Mouse (Mus musculus) kidney, postnatal 0 days (tissue): Measurements from ENCODE around the gene Tnfaip6. TPM values are rescaled to one million over a fixed set of nuclear protein-coding genes. Genes with fewer than 3 reads are reported as not detected.
A peak's percentile ranks its signal among the peaks of the same experiment; 100 is the strongest.

ENCODE experiments used
- ATAC-seq: fragments of 200-750 bp; cut with Nextera tagmentation; replicated peaks from 2 replicates; pipeline ENCODE4 v1.8.0; 2017; ENCODE audit warnings: low read depth, moderate number of reproducible peaks, moderate TSS enrichment, moderate library complexity; ENCODE audit not compliant: low FRiP score
- DNase-seq: peaks from one replicate; pipeline ENCODE4 v3.0.0-alpha.2; 2016; ENCODE audit warnings: low spot score
- H3K27ac ChIP-seq: fragments of 300-500 bp; sonication (generic); 2 replicates; pipeline ENCODE4 v1.5.1; 2014; ENCODE audit warnings: mild to moderate bottlenecking
- H3K27me3 ChIP-seq: fragments of 300-500 bp; sonication (generic); 2 replicates; pipeline ENCODE4 v1.6.1; 2014; ENCODE audit warnings: low read length, mixed read lengths; ENCODE audit not compliant: insufficient read depth
- H3K36me3 ChIP-seq: fragments of 300-500 bp; sonication (generic); 2 replicates; pipeline ENCODE4 v1.6.1; 2014; ENCODE audit warnings: low read length, mixed read lengths; ENCODE audit not compliant: insufficient read depth
- H3K4me1 ChIP-seq: fragments of 300-500 bp; sonication (generic); replicated peaks from 2 replicates; pipeline ENCODE4 v1.6.1; 2014; ENCODE audit warnings: antibody characterized with exemption, low read length, mixed read lengths; ENCODE audit not compliant: insufficient read depth
- H3K4me2 ChIP-seq: fragments of 300-500 bp; sonication (generic); 2 replicates; pipeline ENCODE4 v1.6.1; 2014; ENCODE audit warnings: mild to moderate bottlenecking, low read length, moderate library complexity, mixed read lengths
- H3K4me3 ChIP-seq: fragments of 300-500 bp; sonication (generic); replicated peaks from 2 replicates; pipeline ENCODE4 v1.5.1; 2014; ENCODE audit warnings: low read depth, low read length
- H3K9ac ChIP-seq: fragments of 300-500 bp; sonication (generic); 2 replicates; pipeline ENCODE4 v1.6.1; 2014; ENCODE audit warnings: low read depth, low read length
- H3K9me3 ChIP-seq: fragments of 300-500 bp; sonication (generic); replicated peaks from 2 replicates; pipeline ENCODE4 v1.6.1; 2016; ENCODE audit warnings: low read length, inconsistent platforms, mixed read lengths
- CTCF ChIP-seq: IDR thresholded peaks from 2 replicates; pipeline ENCODE4 v1.5.1; 2016; ENCODE audit warnings: antibody characterized with exemption, low read depth, mild to moderate bottlenecking, moderate library complexity
- WGBS: fragments of 180-500 bp; shearing (Covaris S2); extraction: QIAGEN DNeasy Blood & Tissue Kit; methylation state at CpG from one replicate; pipeline ENCODE4 v1.1.7; 2014; 5-methylcytosine and 5-hydroxymethylcytosine counted together
- polyA plus RNA-seq: library from polyadenylated mRNA; unstranded; fragments of >200 nt; fragmentation: Nextera tagmentation; extraction: Ambion mirVana; gene quantifications from 2 replicates; pipeline ENCODE4 v1.2.1, GENCODE M21; 2015

The Tnfaip6 gene
- polyA plus RNA-seq, 1 experiment from 2014 or later = 9.0 TPM

DNA sequence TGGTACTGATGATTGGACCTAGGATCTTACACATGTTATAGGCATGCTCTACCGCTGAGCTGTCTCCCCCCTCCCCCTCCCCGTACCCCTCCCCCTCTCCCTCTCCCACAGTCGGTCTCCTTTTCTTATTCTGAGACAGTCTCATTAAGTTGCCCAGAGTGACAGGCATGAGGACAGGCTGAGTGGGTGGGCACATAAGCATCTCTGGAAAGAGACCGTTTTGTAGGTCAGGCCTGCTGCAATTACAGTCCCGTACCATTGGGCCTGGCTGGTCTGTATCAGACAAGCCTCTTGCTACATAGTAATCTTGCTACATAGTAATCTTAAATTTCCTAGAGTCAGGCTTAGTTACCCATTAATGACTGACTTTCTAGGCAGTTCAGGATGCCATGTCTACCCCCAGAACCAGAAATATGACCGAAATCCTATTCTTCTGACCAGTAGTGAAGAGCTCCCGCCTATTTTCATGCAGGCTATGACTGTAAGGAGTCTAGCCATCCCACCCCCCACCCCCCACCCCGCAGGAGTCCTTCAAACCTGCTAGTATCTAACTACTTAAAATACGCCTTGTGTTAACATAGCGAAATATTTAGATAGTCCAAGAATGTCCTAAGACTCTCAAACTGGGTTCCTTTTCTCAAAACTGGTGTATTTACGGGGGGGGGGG, 747 bp upstream of the Tnfaip6 start:
- TF ChIP-seq CTCF = no peak
- no peaks in the 10 kb centered on the region for H3K27me3 ChIP-seq
- H3K4me2 ChIP-seq = peak overlapping the region; percentile 71
- no peaks in the 10 kb centered on the region for H3K36me3 ChIP-seq
- DNase-seq (peak; percentile 19), ATAC-seq (0 out of 2 replicates have a peak, but pooled peaks have one; percentile 23)
- 0 out of 2 replicates have a peak overlapping the region, but pooled peaks have one; percentile 45 for H3K4me3 ChIP-seq
- 45% methylated on average over 10 of the region's 11 CpGs for WGBS
- no peaks in the 10 kb centered on the region for H3K4me1 ChIP-seq
- no peak overlapping the region for H3K27ac ChIP-seq
- no peaks in the 10 kb centered on the region for H3K9me3 ChIP-seq
- H3K9ac ChIP-seq = no peak overlapping the region

- no peaks in the 10 kb centered on the region for H3K36me3 ChIP-seq
- peak overlapping the region; percentile 71 for H3K4me2 ChIP-seq
- WGBS = 44% methylated on average over 5 of the region's 5 CpGs
- no peak overlapping the region for H3K9ac ChIP-seq
- no peak for TF ChIP-seq CTCF
- H3K9me3 ChIP-seq = no peaks in the 10 kb centered on the region
- DNase-seq (peak; percentile 14), ATAC-seq (no peak)
- H3K4me3 ChIP-seq = peak overlapping the region; percentile 45
- H3K27me3 ChIP-seq = no peaks in the 10 kb centered on the region
- no peak overlapping the region for H3K27ac ChIP-seq
- no peaks in the 10 kb centered on the region for H3K4me1 ChIP-seq
These were observed 749 bp downstream of the Tnfaip6 start for GRCm38 (mm10) chr2:52038558-52038957.

DNA sequence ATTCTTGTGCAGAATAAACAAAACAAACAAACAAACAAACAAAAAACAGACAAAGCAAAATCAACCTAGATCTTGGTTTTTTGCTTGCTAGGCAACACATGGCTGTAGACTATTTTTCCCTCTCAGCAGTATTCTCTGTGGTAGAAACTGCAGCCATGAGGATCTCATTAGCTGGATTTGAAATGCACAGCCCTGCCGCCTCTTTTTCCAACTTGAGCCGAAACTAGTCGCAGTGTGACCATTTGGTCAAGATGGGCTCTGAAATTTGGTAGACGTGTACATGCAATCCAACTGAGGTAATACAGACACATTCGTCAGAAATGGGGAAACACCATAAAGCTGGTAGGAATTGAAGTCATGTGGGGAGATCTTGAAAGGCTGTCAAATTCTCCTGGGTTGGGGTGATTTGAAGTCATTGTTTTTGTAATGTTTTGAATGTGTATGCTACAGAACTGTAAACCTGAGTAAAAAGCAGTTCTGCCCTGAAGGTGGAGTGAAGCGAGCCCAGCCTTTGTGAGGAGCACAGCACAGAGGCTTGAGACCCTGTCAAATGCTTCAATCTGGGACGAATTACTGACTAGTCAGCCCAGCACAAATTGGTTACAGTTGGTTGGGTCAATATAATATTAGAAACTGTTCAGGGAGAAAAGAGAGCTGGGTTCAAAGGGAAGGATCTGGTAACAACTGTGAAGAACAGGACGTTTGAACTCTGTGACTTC, 1.4 kb downstream of the Tnfaip6 start:
- TF ChIP-seq CTCF = no peak
- H3K4me2 ChIP-seq = no peak overlapping the region
- DNase-seq = no peak

GRCm38 (mm10) chr2:52042132-52042531, 4.3 kb downstream of the Tnfaip6 start:
- H3K27me3 ChIP-seq = no peaks in the 10 kb centered on the region
- H3K4me3 ChIP-seq = no peak overlapping the region
- H3K27ac ChIP-seq = no peak overlapping the region
- no peak for TF ChIP-seq CTCF
- DNase-seq (peak; percentile 80), ATAC-seq (peak; percentile 75)
- H3K36me3 ChIP-seq = no peaks in the 10 kb centered on the region
- H3K9me3 ChIP-seq = no peaks in the 10 kb centered on the region
- 38% methylated on average over 3 of the region's 3 CpGs for WGBS
- H3K4me2 ChIP-seq = no peak overlapping the region
- no peak overlapping the region for H3K9ac ChIP-seq
- H3K4me1 ChIP-seq = no peaks in the 10 kb centered on the region

More for the DNA sequence above, 1.4 kb downstream of the Tnfaip6 start:
- ATAC-seq = no peak
- no peak overlapping the region for H3K9ac ChIP-seq
- H3K27ac ChIP-seq = no peak overlapping the region
- H3K36me3 ChIP-seq = no peaks in the 10 kb centered on the region
- no peaks in the 10 kb centered on the region for H3K4me1 ChIP-seq
- no peak overlapping the region for H3K4me3 ChIP-seq
- H3K9me3 ChIP-seq = no peaks in the 10 kb centered on the region
- WGBS = 51% methylated on average over 8 of the region's 8 CpGs
- H3K27me3 ChIP-seq = no peaks in the 10 kb centered on the region

GRCm38 (mm10) chr2:52042714-52043113, 4.9 kb downstream of the Tnfaip6 start:
- Histone ChIP-seq H3K4me1 (no peaks in the 10 kb centered on the region), H3K4me2 (no peak overlapping the region), H3K27me3 (no peaks in the 10 kb centered on the region), H3K36me3 (no peaks in the 10 kb centered on the region), H3K9ac (no peak overlapping the region), H3K4me3 (no peak overlapping the region), H3K9me3 (no peaks in the 10 kb centered on the region), H3K27ac (no peak overlapping the region)
- DNase-seq (no peak), ATAC-seq (no peak)
- no peak for TF ChIP-seq CTCF
- 62% methylated on average over 5 of the region's 5 CpGs for WGBS

- Histone ChIP-seq H3K9ac (no peak overlapping the region), H3K9me3 (no peaks in the 10 kb centered on the region), H3K36me3 (no peaks in the 10 kb centered on the region), H3K27me3 (no peaks in the 10 kb centered on the region), H3K27ac (no peak overlapping the region), H3K4me3 (no peak overlapping the region), H3K4me2 (no peak overlapping the region), H3K4me1 (no peaks in the 10 kb centered on the region)
- 79% methylated on average over 11 of the region's 11 CpGs for WGBS
- no peak for TF ChIP-seq CTCF
- no peak for ATAC-seq
- DNase-seq = no peak
These were observed 5.7 kb downstream of the Tnfaip6 start for GRCm38 (mm10) chr2:52043485-52043884.
